ENCODE assay signal across 7 mouse cellular contexts in genomic region chr19:52975564-52976185, GRCm38 (mm10).
A peak's percentile ranks its signal among the peaks of the same experiment; 100 is the strongest.
DNase-seq lines count a peak whose midpoint lies in the region; ATAC-seq lines count a peak whose summit lies in the region.

No protein-coding gene starts in this region.

- intact Hi-C loops in left cerebral cortex, postnatal 36 days (cut with DNase I) = no loop called here

- no peak overlapping the region for H3K4me2 ChIP-seq in intestine, embryonic 16.5 days (ENCODE audit: low read depth, low read length)
- no peak overlapping the region for H3K4me2 ChIP-seq in midbrain, embryonic 11.5 days

- ATAC-seq in intestine, embryonic 16.5 days = peak; percentile 56
- peak; percentile 73 for ATAC-seq in midbrain, embryonic 11.5 days (ENCODE audit: low FRiP score)

- H3K27ac ChIP-seq in intestine, embryonic 16.5 days (ENCODE audit: low read length) = no peak overlapping the region
- H3K27ac ChIP-seq in midbrain, embryonic 11.5 days (ENCODE audit: low read depth, low read length) = no peak overlapping the region

- no peaks in the 10 kb centered on the region for H3K27me3 ChIP-seq in intestine, embryonic 16.5 days (replicated peaks; ENCODE audit: control insufficient read depth, insufficient read depth, low read length)
- no peaks in the 10 kb centered on the region for H3K27me3 ChIP-seq in midbrain, embryonic 11.5 days (ENCODE audit: control insufficient read depth, insufficient read depth, low read length)

- H3K4me3 ChIP-seq in intestine, embryonic 16.5 days (ENCODE audit: low read length) = no peak overlapping the region
- no peak overlapping the region for H3K4me3 ChIP-seq in midbrain, embryonic 11.5 days (ENCODE audit: low read depth, low read length)

- no peak overlapping the region for H3K9ac ChIP-seq in intestine, embryonic 16.5 days (ENCODE audit: low read depth, low read length)
- no peak overlapping the region for H3K9ac ChIP-seq in midbrain, embryonic 11.5 days (ENCODE audit: low read length)

- H3K4me1 ChIP-seq in intestine, embryonic 16.5 days (ENCODE audit: control insufficient read depth, insufficient read depth, low read length) = no peaks in the 10 kb centered on the region
- H3K4me1 ChIP-seq in midbrain, embryonic 11.5 days (ENCODE audit: control insufficient read depth, insufficient read depth, low read length) = no peaks in the 10 kb centered on the region

- 0 out of 2 replicates have a peak, but pooled peaks cover 2% of the 10 kb centered on the region for H3K36me3 ChIP-seq in intestine, embryonic 16.5 days (ENCODE audit: control insufficient read depth, insufficient read depth, low read length)
- no peaks in the 10 kb centered on the region for H3K36me3 ChIP-seq in midbrain, embryonic 11.5 days (ENCODE audit: control insufficient read depth, insufficient read depth, low read length)

- 50% methylated on average over 15 of the region's 15 CpGs for WGBS in intestine, embryonic 16.5 days
- WGBS in midbrain, embryonic 11.5 days = 51% methylated on average over 15 of the region's 15 CpGs

- H3K9me3 ChIP-seq in intestine, embryonic 16.5 days (ENCODE audit: control insufficient read depth, low read length) = no peaks in the 10 kb centered on the region
- H3K9me3 ChIP-seq in midbrain, embryonic 11.5 days (ENCODE audit: control insufficient read depth, low read length) = no peaks in the 10 kb centered on the region; the same call in 1 of the 2 replicates

- DNase-seq in adrenal gland, adult 18-20 months (ENCODE audit: low spot score in 2 of 2) = peak; percentile 70 to 73
- DNase-seq in cerebellum, postnatal 14 days = peak; percentile 88 to 93
- DNase-seq in gastrocnemius, adult 18-20 months (ENCODE audit: low spot score) = peak; percentile 61
- peak; percentile 73 to 74 for DNase-seq in left cerebral cortex, postnatal 36 days (ENCODE audit: low spot score in 2 of 2)
- peak; percentile 97 for DNase-seq in midbrain, embryonic 11.5 days (ENCODE audit: low spot score, missing footprints)
- DNase-seq in spleen, postnatal 10 days (ENCODE audit: low spot score in 2 of 2) = peak; percentile 60 to 80
